Mouse (Mus musculus) MEL (cell line): Measurements from ENCODE around the gene Prrx2.

ENCODE experiments used
- E2F4 ChIP-seq: IDR thresholded peaks from 2 replicates; pipeline ENCODE4 v1.6.1; 2011; ENCODE audit warnings: low read depth, low read length, improper control_type of control experiment, borderline replicate concordance
- MAFK ChIP-seq: IDR thresholded peaks from 2 replicates; pipeline ENCODE4 v1.6.1; 2011; ENCODE audit warnings: low read depth, mild to moderate bottlenecking, low read length, improper control_type of control experiment, borderline replicate concordance
- POLR2A ChIP-seq, 2 experiments: IDR thresholded peaks; 2 replicates each; pipeline ENCODE4 v1.6.1; 2011 to 2012; ENCODE audit warnings: low read length in 2 of 2, mild to moderate bottlenecking in 2 of 2, control low read depth in 1 of 2, improper control_type of control experiment in 1 of 2, low read depth in 1 of 2, moderate library complexity in 1 of 2; ENCODE audit not compliant: control insufficient read depth in 1 of 2, insufficient read depth in 1 of 2, poor library complexity in 1 of 2

DNA sequence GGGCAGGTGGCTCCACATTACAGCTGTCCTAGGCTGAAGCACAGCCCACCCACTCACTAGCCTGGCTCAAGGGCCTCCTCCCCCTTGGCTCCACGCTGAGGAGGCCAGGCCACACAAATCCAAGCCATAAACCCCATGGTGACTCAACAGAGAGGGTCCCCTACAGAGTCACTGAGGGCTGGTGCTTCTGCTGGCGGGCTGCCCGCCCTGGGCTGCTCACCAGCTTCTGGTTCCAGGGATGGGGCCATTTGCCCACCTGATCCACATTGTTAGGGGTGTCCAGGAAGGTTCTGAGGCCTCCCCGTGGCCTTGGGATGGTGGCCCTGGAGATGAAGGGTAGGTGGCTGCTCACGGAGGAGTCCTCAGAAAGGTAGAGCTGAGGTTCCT, 38.9 kb upstream of the Prrx2 start:
- no peak for TF ChIP-seq MAFK
- TF ChIP-seq E2F4, result no peak
- no peak for TF ChIP-seq POLR2A (IDR thresholded peaks at IDR 0.05; ENCODE audit: control insufficient read depth in 1 of 2, insufficient read depth in 1 of 2, low read depth in 1 of 2, low read length in 2 of 2, poor library complexity in 1 of 2)
